Mouse (Mus musculus) midbrain, postnatal 0 days (tissue): ENCODE measurements at regions not wholly inside any gene's neighbourhood (a gene's known extent, or its start where the extent isn't known, plus 50 kb on each side); places are given as distances from the start of the nearest gene placed in this dataset.

ENCODE experiments used
- ATAC-seq: fragments of 200-750 bp; cut with Nextera tagmentation; 2 replicates; pipeline ENCODE4 v1.8.0; 2017; ENCODE audit warnings: moderate number of reproducible peaks, mild to moderate bottlenecking, moderate TSS enrichment, moderate library complexity; ENCODE audit not compliant: low FRiP score
- DNase-seq: peaks from one replicate; pipeline ENCODE4 v3.0.0-alpha.2; 2015; ENCODE audit warnings: low spot score
- H3K27ac ChIP-seq: fragments of 300-500 bp; sonication (generic); 2 replicates; pipeline ENCODE4 v1.5.1; 2014; ENCODE audit warnings: low read depth, mild to moderate bottlenecking, low read length, mixed read lengths
- H3K27me3 ChIP-seq: fragments of 300-500 bp; sonication (generic); 2 replicates; pipeline ENCODE4 v1.6.1; 2014; ENCODE audit warnings: low read length, control low read depth, mixed read lengths; ENCODE audit not compliant: insufficient read depth
- H3K36me3 ChIP-seq: fragments of 300-500 bp; sonication (generic); 2 replicates; pipeline ENCODE4 v1.6.1; 2014; ENCODE audit warnings: low read length, control low read depth, mixed read lengths; ENCODE audit not compliant: insufficient read depth
- H3K4me1 ChIP-seq: fragments of 300-500 bp; sonication (generic); 2 replicates; pipeline ENCODE4 v1.6.1; 2014; ENCODE audit warnings: mild to moderate bottlenecking, control low read depth, antibody characterized with exemption, low read length, mixed read lengths; ENCODE audit not compliant: insufficient read depth
- H3K4me2 ChIP-seq: fragments of 300-500 bp; sonication (generic); 2 replicates; pipeline ENCODE4 v1.6.1; 2014; ENCODE audit warnings: low read depth, mild to moderate bottlenecking, low read length, mixed read lengths; ENCODE audit not compliant: poor library complexity, severe bottlenecking
- H3K4me3 ChIP-seq: fragments of 300-500 bp; sonication (generic); 2 replicates; pipeline ENCODE4 v1.5.1; 2014; ENCODE audit warnings: low read depth, mild to moderate bottlenecking, low read length, moderate library complexity
- H3K9ac ChIP-seq: fragments of 300-500 bp; sonication (generic); replicated peaks from 2 replicates; pipeline ENCODE4 v1.6.1; 2014; ENCODE audit warnings: mild to moderate bottlenecking, low read length, moderate library complexity, mixed read lengths; ENCODE audit not compliant: poor library complexity, severe bottlenecking
- H3K9me3 ChIP-seq: fragments of 300-500 bp; sonication (generic); 2 replicates; pipeline ENCODE4 v1.6.1; 2016; ENCODE audit warnings: low read length, control low read depth
- CTCF ChIP-seq: IDR thresholded peaks from 2 replicates; pipeline ENCODE4 v1.5.1; 2016; ENCODE audit warnings: antibody characterized with exemption, mild to moderate bottlenecking
- WGBS: fragments of 180-500 bp; shearing (Covaris S2); extraction: QIAGEN DNeasy Blood & Tissue Kit; methylation state at CpG from one replicate; pipeline ENCODE4 v1.1.7; 2014; 5-methylcytosine and 5-hydroxymethylcytosine counted together

DNA sequence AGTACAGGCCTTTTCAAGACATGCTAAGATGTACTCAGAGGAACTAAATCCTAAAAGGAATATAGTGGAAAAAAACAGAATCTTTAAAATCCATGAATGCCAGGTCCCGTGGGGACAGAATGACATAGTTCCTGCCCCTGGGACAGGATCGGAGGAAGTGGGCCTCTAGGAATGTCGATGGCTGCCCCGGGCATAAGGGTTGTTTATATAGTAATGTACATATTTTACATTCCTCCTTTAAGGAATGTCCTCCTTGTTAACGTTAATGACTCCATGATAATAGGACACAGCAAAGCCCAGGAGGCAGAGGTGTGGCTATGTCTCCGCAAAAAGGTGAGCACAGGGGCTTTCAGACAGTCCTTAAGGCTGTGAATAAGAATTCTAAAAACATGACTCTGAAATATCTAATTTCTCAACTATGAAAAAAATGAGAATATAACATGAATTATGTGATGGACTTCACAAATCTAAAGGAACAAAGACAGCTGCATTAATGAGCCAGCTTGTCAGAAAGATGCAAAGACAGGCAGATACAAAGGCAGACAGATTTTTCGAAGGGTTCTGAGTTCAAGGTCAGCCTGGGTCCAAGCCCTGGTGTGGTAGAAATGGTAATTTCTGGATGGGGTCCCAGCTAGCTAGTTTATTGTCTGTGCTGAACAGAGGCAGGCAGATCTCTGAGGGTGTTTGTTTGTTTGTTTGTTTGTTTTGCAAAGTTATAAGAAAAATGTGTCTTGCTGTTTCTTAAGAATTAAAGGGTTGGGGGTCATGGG lies 111.3 kb upstream of the Pcgf5 start:
- no peak overlapping the region for H3K27ac ChIP-seq
- no peak for TF ChIP-seq CTCF
- H3K4me1 ChIP-seq = no peaks in the 10 kb centered on the region
- no peaks in the 10 kb centered on the region for H3K36me3 ChIP-seq
- no peaks in the 10 kb centered on the region for H3K27me3 ChIP-seq
- no peaks in the 10 kb centered on the region for H3K9me3 ChIP-seq
- H3K4me3 ChIP-seq = no peak overlapping the region
- DNase-seq (no peak), ATAC-seq (no peak)
- H3K4me2 ChIP-seq = no peak overlapping the region
- H3K9ac ChIP-seq = no peak overlapping the region
- 80% methylated on average over 7 of the region's 7 CpGs for WGBS

DNA sequence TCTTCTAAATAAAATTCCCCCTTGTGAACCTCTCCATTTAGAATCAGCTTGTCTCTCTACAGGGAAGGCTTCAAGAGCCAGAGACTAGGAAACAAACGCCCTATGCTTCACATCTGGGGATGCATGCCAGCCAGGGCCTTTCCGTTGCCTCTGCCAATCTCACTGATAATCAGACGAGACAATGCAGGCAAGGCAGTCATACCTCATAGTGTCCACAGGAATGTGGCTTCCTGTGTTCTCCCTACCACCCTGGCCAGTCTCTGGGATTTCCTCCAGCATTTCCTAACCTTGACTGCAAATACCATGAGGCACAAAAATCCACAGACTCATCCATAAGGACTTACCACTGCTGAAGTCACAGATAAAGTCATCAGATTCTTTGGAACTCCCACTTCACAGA lies 110.4 kb upstream of the Pcgf5 start:
- Histone ChIP-seq H3K36me3 (no peaks in the 10 kb centered on the region), H3K27ac (no peak overlapping the region), H3K4me1 (no peaks in the 10 kb centered on the region), H3K9ac (no peak overlapping the region), H3K9me3 (no peaks in the 10 kb centered on the region), H3K4me3 (no peak overlapping the region), H3K27me3 (no peaks in the 10 kb centered on the region), H3K4me2 (no peak overlapping the region)
- 57% methylated on average over 3 of the region's 3 CpGs for WGBS
- no peak for TF ChIP-seq CTCF
- DNase-seq (no peak), ATAC-seq (no peak)

DNA sequence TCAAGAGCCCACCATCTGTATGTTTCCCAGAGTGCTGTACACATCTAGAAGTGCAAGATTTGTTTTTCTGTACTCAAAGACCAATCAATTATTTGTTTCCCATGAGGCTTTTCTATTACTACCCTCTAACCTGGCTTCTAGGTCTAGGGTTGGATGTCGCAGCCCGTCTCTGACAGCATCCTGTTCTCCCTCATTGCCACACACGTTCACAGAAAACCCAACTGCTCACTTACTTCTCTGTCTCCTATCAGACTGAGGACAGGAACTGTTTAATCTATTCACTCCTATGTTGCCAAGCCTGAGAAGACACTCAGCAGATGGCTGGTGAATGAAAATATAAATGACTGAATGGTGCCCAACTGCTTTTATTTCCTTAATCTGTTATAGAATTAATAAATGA lies 109.6 kb upstream of the Pcgf5 start:
- Histone ChIP-seq H3K36me3 (no peaks in the 10 kb centered on the region), H3K9ac (no peak overlapping the region), H3K4me1 (no peaks in the 10 kb centered on the region), H3K27me3 (no peaks in the 10 kb centered on the region), H3K4me3 (no peak overlapping the region), H3K27ac (no peak overlapping the region), H3K9me3 (no peaks in the 10 kb centered on the region), H3K4me2 (no peak overlapping the region)
- ATAC-seq = no peak
- WGBS = 87% methylated on average over 3 of the region's 3 CpGs
- TF ChIP-seq CTCF = no peak
- DNase-seq = no peak

DNA sequence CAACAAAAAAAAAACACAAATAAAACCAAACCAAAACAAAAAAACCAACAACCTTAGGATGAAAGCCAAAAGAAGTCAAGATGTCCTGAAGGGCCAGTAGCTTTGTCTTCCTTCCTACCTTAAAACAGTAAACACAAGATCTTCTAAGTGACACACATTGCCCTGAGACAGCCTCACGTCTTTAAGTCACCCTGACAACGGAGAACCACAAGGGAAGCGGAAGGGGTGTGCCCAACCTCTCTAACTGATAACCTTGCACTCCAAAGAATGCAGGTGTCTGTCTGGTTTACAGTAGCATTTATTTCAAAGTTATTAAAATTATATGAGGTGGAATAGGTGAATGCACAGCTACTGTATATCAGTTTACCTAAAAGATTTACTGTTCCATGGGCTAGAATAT lies 105.7 kb upstream of the Pcgf5 start:
- no peaks in the 10 kb centered on the region for H3K36me3 ChIP-seq
- H3K9ac ChIP-seq = no peak overlapping the region
- H3K4me3 ChIP-seq = no peak overlapping the region
- H3K27me3 ChIP-seq = no peaks in the 10 kb centered on the region
- no peak overlapping the region for H3K27ac ChIP-seq
- 89% methylated on average over 3 of the region's 3 CpGs for WGBS
- ATAC-seq = no peak
- no peak for DNase-seq
- H3K4me2 ChIP-seq = no peak overlapping the region
- TF ChIP-seq CTCF = no peak
- no peaks in the 10 kb centered on the region for H3K4me1 ChIP-seq
- no peaks in the 10 kb centered on the region for H3K9me3 ChIP-seq

DNA sequence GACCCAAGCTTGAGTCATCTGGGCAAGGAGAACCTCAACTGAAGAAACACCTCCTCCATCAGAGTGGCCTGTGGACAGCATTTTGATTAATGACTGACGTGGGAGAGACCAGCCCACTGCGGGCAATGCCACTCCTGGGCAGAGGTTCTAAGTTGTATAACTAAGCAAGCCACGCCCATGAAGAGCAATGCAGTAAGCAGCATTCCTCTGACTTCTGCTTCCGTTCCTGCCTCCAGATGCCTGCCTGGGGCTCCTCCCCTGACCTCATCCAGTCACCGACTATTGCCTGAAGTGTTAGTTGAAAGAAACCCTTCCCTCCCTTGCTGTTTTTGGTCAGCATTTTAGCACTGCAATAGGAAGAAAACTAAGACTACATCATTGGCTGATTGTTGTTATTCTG lies 105.2 kb upstream of the Pcgf5 start:
- Histone ChIP-seq H3K4me3 (no peak overlapping the region), H3K4me2 (no peak overlapping the region), H3K9ac (no peak overlapping the region), H3K4me1 (no peaks in the 10 kb centered on the region), H3K27ac (no peak overlapping the region), H3K27me3 (no peaks in the 10 kb centered on the region), H3K9me3 (no peaks in the 10 kb centered on the region), H3K36me3 (no peaks in the 10 kb centered on the region)
- WGBS = 84% methylated on average over 5 of the region's 5 CpGs
- DNase-seq = no peak
- TF ChIP-seq CTCF = no peak
- ATAC-seq = no peak

DNA sequence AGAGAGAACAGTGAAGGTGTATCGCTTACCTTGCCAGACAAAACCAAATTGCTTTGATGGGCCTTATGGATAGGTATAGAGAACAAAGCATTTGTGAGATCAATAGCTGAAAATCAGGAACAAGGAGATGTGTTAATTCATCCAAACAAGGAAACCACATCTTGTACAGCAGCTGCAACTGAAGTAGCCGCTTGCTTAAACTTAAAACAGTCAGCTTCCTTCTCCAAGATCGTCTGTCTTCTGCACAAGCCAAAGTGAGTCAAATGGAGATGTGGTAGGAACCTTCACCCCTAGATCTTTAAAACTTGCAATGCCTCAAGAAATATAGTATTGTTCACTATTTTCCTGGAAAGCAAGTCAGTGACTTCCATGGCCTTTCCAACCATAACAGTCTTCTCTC lies 95.6 kb upstream of the Pcgf5 start:
- DNase-seq (no peak), ATAC-seq (no peak)
- no peaks in the 10 kb centered on the region for H3K27me3 ChIP-seq
- WGBS = 92% methylated on average over 3 of the region's 3 CpGs
- H3K4me3 ChIP-seq = no peak overlapping the region
- no peak overlapping the region for H3K27ac ChIP-seq
- H3K4me1 ChIP-seq = no peaks in the 10 kb centered on the region
- no peaks in the 10 kb centered on the region for H3K9me3 ChIP-seq
- H3K4me2 ChIP-seq = no peak overlapping the region
- no peaks in the 10 kb centered on the region for H3K36me3 ChIP-seq
- no peak for TF ChIP-seq CTCF
- H3K9ac ChIP-seq = no peak overlapping the region
